Mouse (Mus musculus) heart, postnatal 0 days (tissue): ENCODE results near the gene Slc35f1.

Experiments used
- CTCF ChIP-seq: IDR thresholded peaks from 2 replicates; pipeline ENCODE4 v1.5.1; 2016; ENCODE audit warnings: antibody characterized with exemption, control low read depth, low read depth
- EP300 ChIP-seq: IDR thresholded peaks from 2 replicates; pipeline ENCODE4 v1.6.1; 2016; ENCODE audit warnings: antibody characterized with exemption, low read depth

- TF ChIP-seq CTCF (no peak), EP300 (no peak)
These were observed 117.5 kb downstream of the Slc35f1 start for GRCm38 (mm10) chr10:52807808-52808207.
